Mouse (Mus musculus) gastrocnemius, postnatal 14 days (tissue): Measurements from ENCODE around the gene Ppif. TPM values are rescaled to one million over a fixed set of nuclear protein-coding genes. Genes with fewer than 3 reads are reported as not detected.

Experiments
- DNase-seq: peaks from one replicate; pipeline ENCODE4 v3.0.0; 2021; ENCODE audit warnings: mixed read lengths
- intact Hi-C: fragments of 180-260 bp; cut with DNase I; formaldehyde crosslinking; loops from one replicate; pipeline ENCODE4 v1.15.1; 2025; ENCODE audit warnings: low total_unique reads
- total RNA-seq, 2 experiments: library from RNA; stranded (reverse); gene quantifications; 2 replicates each; pipeline ENCODE4 v1.2.3; 2021

Gene Ppif
- total RNA-seq, 2 experiments from 2014 or later: 40.9 to 51.4 TPM

GRCm38 (mm10) chr14:25686983-25687901 is 6.7 kb upstream of the Ppif start:
- DNase-seq: no peak
- intact Hi-C loops: no loop called here

DNA sequence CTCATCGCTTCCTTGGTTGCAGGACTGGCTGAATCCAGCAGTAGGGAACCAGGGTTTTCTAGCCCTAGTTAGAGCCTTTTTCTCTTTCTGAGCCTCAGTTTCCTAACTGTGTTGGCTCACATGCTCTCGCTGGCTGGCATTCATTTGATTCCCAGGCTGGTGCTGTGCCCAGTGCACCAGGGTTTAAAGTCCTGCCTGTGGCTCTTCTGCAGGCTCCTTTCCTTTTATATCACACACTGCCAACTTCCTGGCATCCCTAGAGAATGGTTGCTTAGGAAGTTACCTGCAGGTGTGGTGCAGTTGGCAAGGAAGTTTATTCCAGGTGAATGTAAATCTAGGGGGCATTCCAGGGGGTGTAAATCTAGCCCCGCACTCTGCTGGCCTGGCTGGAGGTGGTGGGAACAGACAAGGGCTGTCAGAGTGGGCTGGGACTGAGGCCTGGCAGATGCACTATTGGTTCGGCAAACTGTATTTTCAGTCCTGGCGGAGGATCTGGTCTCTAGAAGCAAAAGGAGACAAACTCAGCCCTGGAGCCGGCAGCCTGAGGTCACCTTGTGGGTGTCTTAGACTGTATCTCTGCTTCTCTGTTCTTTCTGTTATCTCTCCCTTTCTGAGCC is 575 bp upstream of the Ppif start:
- DNase-seq: no peak
- intact Hi-C loops: no loop called here

- intact Hi-C loops: no loop called here
- DNase-seq: no peak
Measured at GRCm38 (mm10) chr14:25694569-25694897, 579 bp downstream of the Ppif start.

DNA sequence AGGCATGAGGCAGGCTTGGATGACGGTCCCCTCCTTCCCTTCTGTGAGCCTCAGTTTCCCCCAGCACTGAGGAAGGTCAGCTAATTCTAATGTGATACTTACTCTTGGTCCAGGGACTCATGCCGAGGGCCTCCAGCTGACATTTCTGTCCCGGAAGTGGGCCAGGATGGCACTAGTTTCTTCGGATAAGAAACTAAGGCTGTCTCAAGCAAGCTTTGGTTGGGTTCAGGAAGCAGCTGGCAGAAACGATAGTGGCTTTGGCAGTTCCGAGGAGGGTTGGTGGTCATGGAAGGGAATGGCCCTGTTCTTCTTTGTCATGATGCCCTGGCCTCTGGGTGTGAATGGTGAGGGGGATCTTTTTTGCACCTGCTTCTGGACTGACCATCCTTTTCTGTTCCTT is 1.1 kb downstream of the Ppif start:
- intact Hi-C loops: no loop called here
- DNase-seq: no peak

GRCm38 (mm10) chr14:25696356-25696755 is 2.4 kb downstream of the Ppif start:
- DNase-seq: no peak
- intact Hi-C loops: no loop called here

DNA sequence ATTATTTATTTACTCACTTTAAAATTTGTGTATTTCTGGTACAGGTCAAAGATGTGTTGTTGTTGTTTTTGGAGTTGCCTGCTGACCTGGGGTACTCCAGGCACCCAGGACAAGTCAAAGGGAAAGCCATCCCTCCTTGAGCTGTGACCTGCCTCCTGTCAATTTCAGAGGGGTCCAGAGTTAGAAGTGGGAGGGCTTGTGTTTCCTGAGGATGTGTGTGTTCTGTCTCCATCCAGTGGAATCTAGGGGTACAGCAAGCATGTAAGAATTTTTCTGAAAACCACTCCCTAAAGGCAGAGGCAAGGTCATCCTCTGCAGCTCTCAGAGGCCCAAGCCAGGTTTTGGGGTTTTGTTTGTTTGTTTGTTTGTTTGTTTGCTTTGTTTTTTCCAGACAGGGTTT is 8.0 kb downstream of the Ppif start:
- intact Hi-C loops: no loop called here
- DNase-seq: no peak

- DNase-seq: peak; percentile 53
- intact Hi-C loops: no loop called here
Measured at GRCm38 (mm10) chr14:25707691-25708181, 13.8 kb downstream of the Ppif start.

DNA sequence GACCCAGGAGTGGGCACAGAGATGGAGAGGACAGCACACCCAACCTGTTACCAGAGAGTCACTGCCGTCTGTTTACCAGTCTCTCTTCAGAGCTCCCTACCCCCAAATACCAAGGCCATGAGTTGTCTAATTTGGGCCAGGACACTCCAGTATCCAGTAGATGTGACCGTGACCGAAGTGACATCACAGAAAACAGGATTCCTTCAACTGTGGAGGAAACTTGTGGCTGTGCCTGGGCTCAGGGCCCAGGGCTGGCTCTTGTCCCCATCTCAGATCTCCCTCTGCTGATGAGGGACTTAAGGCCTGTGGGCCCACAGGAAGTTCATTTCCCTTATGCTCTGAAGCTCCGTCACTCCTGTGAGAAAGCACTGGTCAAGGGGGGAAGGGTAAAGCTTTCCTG is 14.5 kb downstream of the Ppif start:
- intact Hi-C loops: no loop called here
- DNase-seq: peak; percentile 82

- intact Hi-C loops: no loop called here
- peak; percentile 72 for DNase-seq
Measured at GRCm38 (mm10) chr14:25708917-25709316, 15.0 kb downstream of the Ppif start.

GRCm38 (mm10) chr14:25710073-25710472 is 16.1 kb downstream of the Ppif start:
- peak; percentile 45 for DNase-seq
- intact Hi-C loops: no loop called here

DNA sequence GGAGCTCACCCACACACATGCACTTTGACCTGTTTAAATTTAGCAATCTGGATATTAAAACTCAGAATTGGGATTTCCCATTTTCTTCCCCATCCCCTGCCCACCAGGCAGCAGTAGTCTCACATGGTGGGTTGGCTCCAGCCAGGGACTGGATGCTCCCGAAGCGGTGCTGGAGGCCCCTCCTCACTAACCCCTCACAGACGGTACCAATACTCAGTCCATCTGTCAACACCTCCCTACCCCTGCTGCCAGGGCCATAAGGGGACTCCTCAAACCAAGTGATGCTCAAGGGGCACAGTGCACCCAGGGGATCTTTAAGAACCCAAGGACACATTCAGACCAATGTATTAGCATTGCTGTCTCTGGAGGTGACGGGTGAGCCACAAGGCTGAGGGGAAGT is 16.7 kb downstream of the Ppif start:
- intact Hi-C loops: no loop called here

DNA sequence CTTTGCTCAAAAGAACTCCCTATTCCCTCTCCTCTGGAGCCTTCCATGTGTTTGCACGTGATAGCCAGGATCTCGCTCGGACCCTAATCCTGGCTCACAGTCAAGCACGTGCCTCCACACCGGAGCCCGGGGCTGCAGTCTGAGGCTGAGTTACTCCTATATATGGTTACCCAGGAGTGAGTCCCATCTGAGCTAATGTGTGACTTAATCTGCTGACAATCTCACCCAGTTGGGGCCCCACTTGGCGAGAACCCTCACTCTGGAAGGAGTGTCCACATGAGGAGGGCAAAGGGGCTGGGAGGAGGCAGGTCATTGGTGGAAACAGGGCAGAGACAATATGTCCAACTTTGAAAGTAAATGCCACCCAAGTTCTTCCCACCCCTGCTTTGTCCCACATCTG is 17.2 kb downstream of the Ppif start:
- intact Hi-C loops: no loop called here
- DNase-seq: no peak

More for the DNA sequence above, 16.7 kb downstream of the Ppif start:
- no peak for DNase-seq

DNA sequence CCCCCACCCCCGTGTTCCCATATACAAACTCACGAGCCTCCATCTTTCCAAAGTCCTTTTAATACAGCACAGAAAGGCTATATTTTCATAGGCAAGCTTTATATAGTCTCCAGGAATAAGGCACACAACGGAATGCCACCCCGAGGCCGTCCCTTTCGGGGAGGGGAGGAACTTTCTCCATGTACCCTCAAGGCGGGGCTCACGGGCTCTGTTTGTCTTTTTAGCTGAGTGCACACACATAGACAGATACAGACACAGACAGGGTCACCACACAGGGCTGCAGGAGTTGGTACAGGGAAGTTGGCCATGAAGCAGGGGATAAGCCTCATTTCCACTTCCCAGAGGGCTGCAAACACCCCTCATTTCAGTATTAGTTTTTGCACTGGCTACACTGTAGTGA is 17.6 kb downstream of the Ppif start:
- intact Hi-C loops: no loop called here
- DNase-seq: peak; percentile 3

- intact Hi-C loops: no loop called here
- peak; percentile 30 for DNase-seq
Measured at GRCm38 (mm10) chr14:25713443-25713842, 19.5 kb downstream of the Ppif start.

DNA sequence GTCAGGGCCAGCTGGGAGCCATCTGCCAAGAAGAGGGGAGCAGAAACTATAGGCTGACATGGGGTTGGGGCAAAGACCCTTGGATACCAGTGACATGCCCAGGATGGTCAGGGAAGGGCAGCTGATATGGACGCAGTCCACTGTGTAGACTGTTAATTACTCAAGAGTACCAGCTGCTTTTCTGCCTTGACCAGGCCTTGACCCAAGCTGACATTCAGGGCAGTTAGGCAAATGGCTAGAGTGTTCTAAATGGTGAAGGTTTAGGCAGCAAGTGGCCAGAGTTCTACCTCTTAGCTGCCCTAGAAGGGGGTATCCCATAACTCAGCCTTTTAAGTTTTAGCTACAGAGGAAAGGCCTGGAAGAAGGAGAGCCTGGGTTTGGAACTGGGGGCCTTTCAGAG is 22.6 kb downstream of the Ppif start:
- no peak for DNase-seq
- intact Hi-C loops: loop anchor here (5.0 kb wide), 1 partner anchor 86 kb away; no protein-coding TSS in a partner anchor

GRCm38 (mm10) chr14:25717718-25718117 is 23.8 kb downstream of the Ppif start:
- intact Hi-C loops: loop anchor here (5.0 kb wide), 1 partner anchor 85 kb away; no protein-coding TSS in a partner anchor
- DNase-seq: no peak

- DNase-seq: peak; percentile 58
- intact Hi-C loops: loop anchor here (5.0 kb wide), 1 partner anchor 84 kb away; no protein-coding TSS in a partner anchor
Measured at GRCm38 (mm10) chr14:25718471-25718870, 24.5 kb downstream of the Ppif start.

DNA sequence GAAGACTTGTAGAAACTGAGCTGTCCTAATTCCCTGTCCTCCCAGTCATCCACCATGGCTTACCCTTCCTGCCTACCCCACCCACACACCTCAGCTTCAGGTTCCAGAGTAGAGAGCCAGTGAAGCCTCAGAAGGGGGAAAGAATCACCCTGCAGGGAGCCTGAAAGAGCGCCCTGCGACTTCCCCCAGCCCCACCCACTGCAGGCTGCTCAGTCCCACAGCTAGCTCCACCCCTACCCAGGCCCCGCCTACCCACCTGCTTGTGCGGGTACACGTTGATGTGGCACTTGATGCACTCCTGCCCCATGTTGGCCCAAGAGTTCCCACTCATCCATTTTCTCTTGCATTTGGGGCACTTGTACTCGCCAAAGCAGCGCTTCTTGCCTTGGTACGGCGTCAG is 25.4 kb downstream of the Ppif start:
- DNase-seq: no peak
- intact Hi-C loops: loop anchor here (5.0 kb wide), 1 partner anchor 83 kb away; no protein-coding TSS in a partner anchor

GRCm38 (mm10) chr14:25720962-25721707 is 27.2 kb downstream of the Ppif start:
- intact Hi-C loops: no loop called here
- no peak for DNase-seq

DNA sequence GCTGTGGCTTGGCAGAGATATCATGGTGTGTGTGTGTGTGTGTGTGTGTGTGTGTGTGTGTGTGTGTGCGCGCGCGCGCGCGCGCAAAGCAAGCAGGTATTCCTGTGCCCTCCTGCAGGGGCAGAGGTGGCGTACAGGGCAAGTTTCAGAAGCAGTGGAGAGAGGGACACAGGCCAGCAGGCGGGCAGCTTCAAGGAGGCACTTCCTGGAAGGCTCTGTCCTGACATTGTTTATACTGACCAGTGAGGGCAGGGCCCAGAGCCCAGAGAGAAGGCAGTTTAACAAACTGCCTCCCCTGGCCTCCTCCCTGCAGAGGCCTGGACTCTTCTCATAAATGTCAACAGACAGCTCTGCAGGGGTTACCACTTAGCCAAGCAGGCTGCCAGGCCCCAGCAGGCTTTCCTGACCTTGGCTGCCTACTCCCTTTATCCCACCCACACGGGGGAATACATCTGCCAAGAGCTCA is 31.1 kb downstream of the Ppif start:
- DNase-seq: peak; percentile 38
- intact Hi-C loops: no loop called here
